Mouse (Mus musculus) adrenal gland, postnatal 14 days (tissue): ENCODE measurements around the gene Sox12. TPM values are rescaled to one million over a fixed set of nuclear protein-coding genes. Genes with fewer than 3 reads are reported as not detected.
"Not testable (repeated sequence)": the region's sequence is repeated elsewhere in the genome, so short reads cannot be mapped to it uniquely, and the experiment has no call there.

ENCODE experiments used
- DNase-seq: peaks from one replicate; pipeline ENCODE4 v3.0.0; 2021; ENCODE audit warnings: mixed read lengths
- total RNA-seq: library from RNA; stranded (reverse); gene quantifications from 2 replicates; pipeline ENCODE4 v1.2.3, GENCODE M21; 2021

Sox12 gene
- total RNA-seq, 1 experiment from 2014 or later: 14.7 TPM

- not testable (repeated sequence) for DNase-seq
Measured at GRCm38 (mm10) chr2:152358977-152359376, 38.9 kb downstream of the Sox12 start.

GRCm38 (mm10) chr2:152357254-152357653 is 40.6 kb downstream of the Sox12 start:
- no peak for DNase-seq

GRCm38 (mm10) chr2:152349842-152350540 is 47.9 kb downstream of the Sox12 start:
- peak; percentile 77 for DNase-seq

- DNase-seq: no peak
Measured at GRCm38 (mm10) chr2:152349205-152349604, 48.7 kb downstream of the Sox12 start.

- DNase-seq: no peak
Measured at GRCm38 (mm10) chr2:152347722-152348121, 50.1 kb downstream of the Sox12 start.

GRCm38 (mm10) chr2:152346776-152347465 is 50.9 kb downstream of the Sox12 start:
- peak; percentile 56 for DNase-seq

- DNase-seq: no peak
Measured at GRCm38 (mm10) chr2:152345393-152345792, 52.5 kb downstream of the Sox12 start.

GRCm38 (mm10) chr2:152344909-152345308 is 53.0 kb downstream of the Sox12 start:
- no peak for DNase-seq

GRCm38 (mm10) chr2:152344361-152344760 is 53.5 kb downstream of the Sox12 start:
- DNase-seq: peak; percentile 41

Other genes starting within 250 kb of the Sox12 start
- gene Csnk2a1, start 171.2 kb downstream of the Sox12 start, total RNA-seq: 103 and 105 TPM in 2 replicates
- gene Tbc1d20, start 104.2 kb downstream of the Sox12 start, total RNA-seq: 145 and 149 TPM in 2 replicates
- gene Rbck1, start 65.4 kb downstream of the Sox12 start, total RNA-seq: 104 and 107 TPM in 2 replicates
- 4.5 and 6.0 TPM in 2 replicates for gene Trib3, start 54.0 kb downstream of the Sox12 start, total RNA-seq
- 2.8 and 3.0 TPM in 2 replicates for gene Nrsn2, start 21.4 kb downstream of the Sox12 start, total RNA-seq
- gene Zcchc3, start 17.0 kb upstream of the Sox12 start, total RNA-seq: 8.3 and 9.9 TPM in 2 replicates
- gene 6820408C15Rik, start 17.5 kb upstream of the Sox12 start, total RNA-seq: 0.37 and 0.38 TPM in 2 replicates
- gene Defb23, start 66.6 kb upstream of the Sox12 start, total RNA-seq: not detected in 2 replicates
- gene Defb20, start 79.0 kb upstream of the Sox12 start, total RNA-seq: not detected in 2 replicates
- not detected in 2 replicates for gene Defb22, start 92.1 kb upstream of the Sox12 start, total RNA-seq
- gene Defb26, start 113.6 kb upstream of the Sox12 start, total RNA-seq: not detected in 2 replicates
- not detected in 2 replicates for gene Defb28, start 120.2 kb upstream of the Sox12 start, total RNA-seq
- not detected in 2 replicates for gene Defb29, start 142.0 kb upstream of the Sox12 start, total RNA-seq
- gene Gm17416, start 171.3 kb upstream of the Sox12 start, total RNA-seq: not detected in 2 replicates
- gene Defb21, start 174.7 kb upstream of the Sox12 start, total RNA-seq: not detected in 2 replicates
- 2.0 and 2.5 TPM in 2 replicates for gene Defb19, start 182.2 kb upstream of the Sox12 start, total RNA-seq
- gene Defb45, start 201.3 kb upstream of the Sox12 start, total RNA-seq: not detected in 2 replicates
- gene Defb36, start 206.3 kb upstream of the Sox12 start, total RNA-seq: not detected in 2 replicates
- 1.6 TPM in 1 of 2 replicates, not detected in the other for gene Defb25, start 225.0 kb upstream of the Sox12 start, total RNA-seq
- gene Rem1, start 228.9 kb upstream of the Sox12 start, total RNA-seq: 8.3 and 9.8 TPM in 2 replicates